Mouse (Mus musculus): ENCODE measurements around the gene Anapc10. TPM values are rescaled to one million over a fixed set of nuclear protein-coding genes. Genes with fewer than 3 reads are reported as not detected.

Anapc10 gene
- 10 to 100 TPM; 27.1 to 30.0 TPM for polyA plus RNA-seq (2017; shearing (Covaris generic))

DNA sequence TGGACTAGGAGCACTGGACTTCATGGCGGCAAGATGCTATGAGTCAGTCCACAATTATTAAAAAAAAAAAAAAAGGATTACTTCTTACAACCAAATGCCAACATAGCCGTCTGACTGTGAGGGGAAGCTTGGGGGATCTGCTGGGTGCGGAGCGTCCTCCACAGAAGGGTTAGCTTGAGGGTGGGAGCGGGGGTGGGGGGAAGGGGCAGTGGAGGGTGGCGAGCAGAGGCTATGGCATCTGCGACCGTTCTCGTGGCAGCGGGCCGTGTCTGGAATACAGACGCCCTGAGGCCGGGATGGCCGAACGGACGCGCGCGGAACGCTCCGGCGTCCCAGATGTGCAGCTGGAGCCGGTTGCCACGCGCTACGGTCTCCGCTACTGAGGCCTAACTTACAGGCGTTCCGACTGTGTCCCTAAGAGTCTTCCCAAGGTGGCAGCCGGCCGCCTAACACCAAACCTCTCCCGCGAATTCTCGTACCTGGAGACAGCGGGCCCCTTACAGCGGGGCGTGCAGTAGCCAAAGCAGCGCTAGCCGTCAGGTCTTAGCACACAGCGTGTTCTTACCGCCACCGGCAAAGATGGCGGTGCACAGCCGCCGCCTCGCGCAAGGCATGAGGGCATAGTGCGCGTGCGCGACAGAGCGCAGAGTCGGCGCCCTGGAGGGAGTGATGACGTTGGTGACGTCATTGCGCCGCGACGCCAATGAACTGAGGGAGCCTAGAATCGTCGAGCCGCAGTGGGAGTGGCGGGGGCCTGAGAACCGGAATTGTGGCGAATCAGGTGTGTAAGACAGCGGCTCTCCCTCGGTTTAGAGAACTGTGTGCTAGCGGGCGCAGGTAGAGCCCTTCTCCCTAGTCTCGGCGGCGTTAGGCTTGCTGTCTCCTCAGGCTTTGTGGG, at the start of gene Anapc10, which contains the start of gene Abce1:
Anapc10 (plus strand) TSS at position 757 of the 898 bp plus-strand sequence.
Abce1 (minus strand) TSS at position 677 of the 898 bp plus-strand sequence.

Other genes starting within 250 kb of the Anapc10 start
- gene Otud4, start 72.2 kb upstream of the Anapc10 start, polyA plus RNA-seq (2017; shearing (Covaris generic)): 10 to 100 TPM; 30.9 to 38.4 TPM
- 10 to 100 TPM; 71.2 to 89.4 TPM for gene Abce1, start 80 bp upstream of the Anapc10 start, polyA plus RNA-seq (2017; shearing (Covaris generic))

Measured in activated CD4-positive, CD25-positive, alpha-beta regulatory T cell (primary cell).